Mouse (Mus musculus) kidney, adult 11 months (tissue): ENCODE results near the gene Sapcd2.
"Not testable (repeated sequence)": the region's sequence is repeated elsewhere in the genome, so short reads cannot be mapped to it uniquely, and the experiment has no call there.

Experiments used
- DNase-seq: peaks from one replicate; pipeline ENCODE4 v3.0.0; 2022

Gene Sapcd2

DNA sequence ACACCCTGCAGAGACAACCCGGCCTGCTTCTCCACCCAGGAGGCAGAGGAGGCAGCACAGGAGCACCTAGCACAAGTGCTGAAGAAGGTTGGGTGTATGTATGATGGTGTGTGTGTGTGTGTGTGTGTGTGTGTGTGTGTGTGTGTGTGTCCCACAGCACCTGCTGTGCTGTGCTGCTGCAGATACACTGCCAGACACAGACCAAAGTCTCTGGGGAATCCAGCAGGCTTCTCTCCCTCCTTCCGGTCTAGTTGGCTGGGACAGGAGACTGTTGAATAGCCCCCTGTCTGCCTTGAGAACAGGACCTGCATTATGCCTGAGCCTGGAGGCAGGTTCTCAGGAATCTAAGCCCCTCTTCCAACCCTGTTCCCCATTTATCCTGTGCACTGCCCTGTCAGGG, 1.3 kb downstream of the Sapcd2 start:
- DNase-seq, result no peak

GRCm38 (mm10) chr2:25376589-25376988, 4.5 kb downstream of the Sapcd2 start:
- peak; percentile 37 for DNase-seq

GRCm38 (mm10) chr2:25384492-25384891, 12.4 kb downstream of the Sapcd2 start:
- DNase-seq, result no peak

- no peak for DNase-seq
Observed at GRCm38 (mm10) chr2:25391266-25391665, 19.1 kb downstream of the Sapcd2 start.

DNA sequence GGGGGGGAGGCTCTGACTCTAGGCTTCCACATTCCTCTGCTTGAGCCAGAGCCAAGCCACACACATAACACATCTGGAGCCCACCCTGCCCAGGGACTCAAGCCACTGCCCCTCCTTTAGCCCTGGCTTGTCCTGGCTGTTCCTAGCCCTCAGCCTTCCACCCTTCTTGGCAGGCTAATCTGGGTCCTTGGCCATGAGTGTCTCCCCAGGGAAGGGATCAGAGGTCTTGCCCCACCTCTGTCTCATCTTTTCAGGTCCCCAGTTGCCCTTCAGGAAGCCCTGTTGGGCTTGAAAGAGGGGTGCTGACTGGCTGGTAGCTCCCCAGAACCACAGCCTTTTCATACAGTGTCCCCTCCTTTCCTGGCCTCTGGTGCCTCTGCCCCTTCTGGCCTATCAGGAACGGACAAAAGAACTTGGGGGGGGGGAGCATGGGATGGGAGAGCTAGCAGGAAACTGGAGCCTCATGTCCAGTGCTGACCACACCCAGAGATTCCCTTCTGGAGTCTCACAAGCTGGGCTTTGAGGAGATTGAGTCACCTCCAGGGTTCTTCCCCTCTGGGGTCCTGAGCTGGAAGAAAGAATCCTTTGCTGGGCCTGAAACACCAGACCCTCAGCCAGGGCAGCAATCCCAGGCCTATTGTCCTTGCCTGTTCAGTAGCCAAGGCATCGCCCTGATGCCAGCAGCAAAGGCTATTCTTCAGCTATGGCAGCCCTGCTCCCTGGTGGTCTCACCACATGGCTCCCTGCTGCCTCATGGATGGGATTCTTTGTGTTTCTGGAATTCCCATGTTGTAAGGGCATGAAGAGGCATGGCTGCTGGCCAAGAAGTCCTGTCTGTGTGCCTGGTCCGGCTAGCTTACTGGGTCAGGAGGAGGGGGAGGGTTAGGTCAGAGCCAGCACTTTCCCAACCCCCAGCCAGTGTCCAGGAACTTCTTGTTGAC, 22.4 kb downstream of the Sapcd2 start:
- peak; percentile 29 for DNase-seq

GRCm38 (mm10) chr2:25395721-25396596, 23.8 kb downstream of the Sapcd2 start, which contains the start of gene Entpd2:
Gene Entpd2 (plus strand): TSS chr2:25395874.
- DNase-seq, result peak; percentile 64

GRCm38 (mm10) chr2:25396597-25396983, 24.5 kb downstream of the Sapcd2 start:
- no peak for DNase-seq

DNA sequence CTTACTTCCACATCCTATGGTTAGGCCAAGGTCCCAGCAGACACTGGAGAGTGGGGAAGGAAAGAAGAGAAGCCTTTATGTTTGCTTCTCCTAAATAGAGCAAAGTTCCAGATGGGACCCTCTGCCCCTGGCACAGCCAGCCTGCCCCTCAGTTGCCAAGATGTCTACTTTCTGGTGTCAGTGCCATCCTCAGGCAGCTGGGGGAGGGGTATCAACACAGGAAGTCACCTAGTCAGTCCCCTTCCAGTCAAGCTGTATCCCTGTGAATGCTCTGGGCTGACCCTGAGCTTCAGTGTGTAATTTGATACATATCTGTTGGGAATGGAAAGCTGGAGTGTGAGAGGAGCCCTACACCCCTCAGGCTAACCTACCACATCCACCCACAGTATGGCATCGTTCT, 24.9 kb downstream of the Sapcd2 start:
- no peak for DNase-seq

DNA sequence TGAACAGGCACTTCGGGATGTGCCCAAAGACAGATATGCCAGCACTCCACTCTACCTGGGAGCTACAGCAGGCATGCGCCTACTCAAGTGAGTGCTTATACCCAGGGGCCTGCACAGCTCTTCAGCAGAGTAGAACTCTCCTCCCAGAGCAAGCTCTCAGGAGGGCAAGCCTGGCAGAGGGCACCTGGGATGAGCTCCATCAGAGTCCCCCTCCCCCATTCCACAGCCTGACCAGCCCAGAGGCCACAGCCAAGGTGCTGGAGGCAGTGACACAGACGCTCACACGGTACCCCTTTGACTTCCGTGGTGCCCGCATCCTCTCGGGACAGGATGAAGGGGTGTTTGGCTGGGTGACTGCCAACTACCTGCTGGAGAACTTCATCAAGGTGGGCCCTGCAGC, 25.9 kb downstream of the Sapcd2 start:
- DNase-seq, result no peak

DNA sequence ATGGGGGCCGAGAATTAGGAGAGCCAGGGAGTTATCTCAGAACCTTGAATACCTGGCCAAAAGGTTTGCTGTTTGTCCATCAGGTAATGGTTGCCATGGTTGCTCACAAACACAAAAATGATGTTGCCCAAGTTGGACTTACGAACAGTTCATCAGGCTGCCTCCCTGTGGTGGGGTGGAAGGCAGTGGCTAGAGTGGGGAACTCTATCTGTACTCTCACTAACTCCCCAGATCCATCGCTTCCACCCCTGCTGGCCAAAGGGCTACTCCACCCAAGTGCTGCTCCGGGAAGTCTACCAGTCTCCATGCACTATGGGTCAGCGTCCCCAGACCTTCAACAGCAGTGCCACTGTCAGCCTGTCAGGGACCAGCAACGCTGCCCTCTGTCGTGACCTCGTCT, 26.9 kb downstream of the Sapcd2 start, which contains the start of gene Npdc1:
Gene Npdc1 (plus strand): TSS at position 301 of the 400 bp plus-strand sequence.
- DNase-seq, result no peak

DNA sequence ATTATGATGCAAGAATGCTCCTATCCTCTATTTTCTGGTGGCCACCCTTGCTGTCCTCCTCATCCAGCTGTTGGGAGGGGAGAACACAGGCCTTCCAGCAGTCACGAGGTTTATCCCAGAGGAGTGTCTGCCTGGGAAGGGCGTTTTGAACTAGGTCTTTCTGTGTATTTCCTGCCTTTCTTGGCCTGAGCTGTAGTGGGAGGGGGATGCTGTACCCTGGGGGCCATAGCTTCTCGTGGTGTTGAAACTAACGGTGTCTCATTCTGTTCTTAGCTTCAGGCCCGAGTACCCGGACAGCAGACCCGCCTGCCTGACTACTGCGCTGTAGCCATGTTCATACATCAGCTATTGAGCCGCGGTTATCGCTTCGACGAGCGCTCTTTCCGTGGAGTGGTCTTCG, 28.2 kb downstream of the Sapcd2 start:
- no peak for DNase-seq

DNA sequence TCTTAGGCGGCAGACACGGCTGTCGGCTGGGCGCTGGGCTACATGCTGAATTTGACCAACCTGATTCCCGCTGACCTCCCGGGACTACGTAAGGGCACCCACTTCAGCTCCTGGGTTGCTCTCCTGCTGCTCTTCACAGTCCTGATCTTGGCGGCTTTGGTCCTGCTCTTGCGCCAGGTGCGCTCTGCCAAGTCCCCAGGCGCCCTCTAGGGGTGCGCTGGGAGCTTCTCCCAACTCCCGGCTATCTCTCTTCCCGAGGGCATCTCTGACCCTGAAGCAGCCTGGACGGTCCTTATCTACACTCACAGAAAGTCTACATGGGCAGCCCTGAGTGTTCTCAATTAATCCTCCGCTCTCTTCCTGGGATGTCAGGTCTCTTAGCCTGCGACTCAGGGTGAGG, 28.6 kb downstream of the Sapcd2 start:
- peak; percentile 47 for DNase-seq

- DNase-seq, result peak; percentile 77
Observed at GRCm38 (mm10) chr2:25402377-25402971, 30.4 kb downstream of the Sapcd2 start.

- DNase-seq, result peak; percentile 59
Observed at GRCm38 (mm10) chr2:25402972-25403601, 31.0 kb downstream of the Sapcd2 start.

- DNase-seq, result no peak
Observed at GRCm38 (mm10) chr2:25403994-25404393, 31.9 kb downstream of the Sapcd2 start.

- DNase-seq, result no peak
Observed at GRCm38 (mm10) chr2:25408908-25409307, 36.8 kb downstream of the Sapcd2 start.

DNA sequence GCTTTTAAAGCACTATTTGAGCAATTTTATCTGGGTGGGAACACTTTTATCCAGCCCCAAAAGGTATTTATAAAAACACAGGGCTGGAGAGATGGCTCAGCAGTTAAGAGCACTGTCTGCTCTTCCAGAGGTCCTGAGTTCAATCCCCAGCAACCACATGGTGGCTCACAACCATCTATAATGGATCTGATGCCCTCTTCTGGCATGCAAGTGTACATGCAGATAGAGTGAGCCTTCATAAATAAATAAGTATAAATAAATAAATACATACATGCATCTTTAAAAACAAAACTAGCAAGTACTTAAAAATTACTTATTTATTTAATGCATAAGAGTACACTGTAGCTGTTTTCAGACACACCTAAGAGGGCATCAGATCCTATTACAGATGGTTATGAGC, 41.3 kb downstream of the Sapcd2 start:
- not testable (repeated sequence) for DNase-seq

DNA sequence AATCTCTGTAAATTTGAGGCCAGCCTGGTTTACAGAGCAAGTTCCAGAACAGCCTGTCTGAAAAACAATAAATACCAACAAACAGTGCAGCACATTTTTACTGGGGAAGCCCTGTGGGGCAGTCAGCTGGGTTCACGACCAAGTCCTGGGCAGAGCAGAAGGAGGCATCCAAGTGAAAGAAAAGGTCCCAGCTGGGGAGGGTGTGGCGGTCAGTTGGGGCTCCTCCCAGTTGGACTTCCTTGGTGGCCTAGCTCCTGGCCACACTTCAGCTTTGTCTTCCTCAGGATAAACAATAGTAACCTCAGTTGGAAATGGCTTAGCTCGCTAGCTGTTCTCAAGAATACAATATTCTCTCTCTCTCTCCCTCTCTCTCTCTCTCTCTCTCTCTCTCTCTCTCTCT, 45.3 kb downstream of the Sapcd2 start:
- no peak for DNase-seq

DNA sequence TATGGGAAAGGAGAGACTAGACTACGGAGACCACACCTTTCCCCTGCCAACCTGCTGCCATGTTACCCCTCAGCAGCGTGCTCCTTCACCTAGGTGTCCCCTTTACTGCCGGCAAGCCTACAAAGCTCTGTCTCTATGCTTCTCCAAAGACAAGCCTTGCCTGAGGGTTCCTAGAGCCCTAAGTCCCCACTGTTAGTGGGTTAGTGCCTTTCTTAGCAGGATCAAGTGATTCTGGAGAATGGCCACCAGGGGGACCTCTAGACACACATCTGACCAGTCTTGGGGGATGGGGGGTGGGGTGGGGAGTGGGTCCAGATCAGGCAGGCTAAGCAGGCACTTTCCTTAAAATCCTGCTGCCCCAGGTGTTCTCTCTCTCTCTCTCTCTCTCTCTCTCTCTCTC, 49.8 kb downstream of the Sapcd2 start:
- no peak for DNase-seq

- no peak for DNase-seq
Observed at GRCm38 (mm10) chr2:25422587-25423410, 50.7 kb downstream of the Sapcd2 start, which contains the start of gene Fut7. Gene Fut7 (plus strand): TSS chr2:25423267.

- DNase-seq, result no peak
Observed at GRCm38 (mm10) chr2:25423626-25424025, 51.5 kb downstream of the Sapcd2 start.

GRCm38 (mm10) chr2:25425481-25425880, 53.4 kb downstream of the Sapcd2 start:
- no peak for DNase-seq
